Mouse (Mus musculus): ENCODE results near the gene Fgfr4.

DNA sequence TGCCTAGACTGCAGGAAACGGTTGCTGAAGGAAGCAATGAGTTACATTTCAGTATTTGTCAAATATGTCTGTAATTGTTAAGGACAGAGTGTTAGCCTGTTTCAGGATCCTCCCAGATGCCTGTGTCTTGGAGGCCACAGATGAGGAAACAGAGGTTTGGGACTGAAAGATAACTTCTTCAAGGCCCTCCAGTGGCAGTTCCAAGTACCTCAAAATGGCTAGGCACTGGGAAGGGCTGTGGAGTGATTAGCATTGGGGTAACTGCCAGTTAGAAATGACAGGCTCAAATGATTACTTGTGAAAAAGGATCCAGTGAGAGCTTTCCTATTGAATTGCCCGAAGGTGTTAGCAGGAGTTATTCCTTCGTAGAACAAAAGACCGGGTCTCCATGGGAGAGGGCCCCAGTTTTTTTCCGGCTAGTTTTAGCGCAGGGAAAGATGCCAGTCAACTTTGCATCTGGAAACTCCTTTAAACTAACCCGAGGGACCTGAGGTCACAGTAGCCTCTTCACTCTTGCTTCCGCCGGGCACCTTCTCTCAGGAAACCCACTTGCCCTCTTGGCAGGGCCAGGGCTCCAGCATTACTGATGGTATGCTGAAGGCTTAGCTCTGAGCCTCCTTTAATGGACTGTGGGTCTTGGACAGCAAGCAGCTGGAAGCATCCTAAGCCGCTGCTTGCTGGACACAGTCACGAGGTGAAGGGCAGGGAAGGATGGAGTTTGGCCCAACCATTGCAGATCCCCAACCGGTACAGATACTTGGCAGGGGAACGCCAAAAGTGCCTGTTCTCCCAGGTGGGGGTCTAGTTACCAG lies 56.6 kb downstream of the Fgfr4 start:
- no peak for TF ChIP-seq CTCF (IDR thresholded peaks at IDR 0.05; ENCODE audit: control insufficient read depth, insufficient read depth, low read length)
- no peak for TF ChIP-seq POLR2A (IDR thresholded peaks at IDR 0.05; ENCODE audit: borderline replicate concordance, control insufficient read depth, low read depth, low read length)

Measured in bone marrow, adult 2 months (tissue).